Mouse (Mus musculus): ENCODE results near the gene Ppp1r12b. TPM values are rescaled to one million over a fixed set of nuclear protein-coding genes. Genes with fewer than 3 reads are reported as not detected.

Gene Ppp1r12b
- polyA plus RNA-seq, 1 experiment, result 6.1 TPM

DNA sequence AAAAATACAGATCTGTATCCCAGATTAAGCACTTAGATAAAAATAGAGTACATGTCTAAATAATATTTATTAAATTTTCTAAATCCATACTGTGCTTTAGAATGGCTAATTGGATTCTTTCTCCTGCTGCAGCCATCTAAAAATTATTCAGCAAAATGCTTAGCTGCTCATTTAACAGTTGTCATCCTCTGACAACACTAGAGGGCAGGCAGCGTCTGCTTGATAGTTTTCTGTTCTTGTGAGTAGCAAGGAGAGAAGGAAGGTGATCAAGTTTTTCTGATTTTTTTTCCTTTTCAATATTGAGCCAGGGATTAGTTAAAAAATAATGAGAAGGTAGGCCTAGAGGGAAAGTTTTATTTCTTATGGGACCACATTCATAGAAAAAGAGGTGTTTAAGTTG, 17.2 kb upstream of the Ppp1r12b start:
- Histone ChIP-seq H3K4me1 (ENCODE audit: control insufficient read depth, insufficient read depth, insufficient read length) (no peaks in the 10 kb centered on the region), H3K27ac (ENCODE audit: insufficient read depth, low read length) (no peak overlapping the region), H3K36me3 (ENCODE audit: control insufficient read depth, insufficient read depth, low read length) (no peaks in the 10 kb centered on the region; the same call in 1 of the 2 replicates), H3K27me3 (ENCODE audit: control insufficient read depth, insufficient read depth, low read length) (no peaks in the 10 kb centered on the region), H3K4me3 (ENCODE audit: extremely low read depth, insufficient read depth, insufficient read length) (no peak overlapping the region)
- DNase-seq (ENCODE audit: low read depth in 1 of 2, low spot score in 2 of 2), result no peak
- WGBS, result 75% methylated on average over 1 of the region's 1 CpGs
- TF ChIP-seq POLR2A (IDR thresholded peaks at IDR 0.05; ENCODE audit: low read depth, low read length), result no peak
- TF ChIP-seq CTCF (IDR thresholded peaks at IDR 0.05; ENCODE audit: extremely low read depth, insufficient read depth, insufficient read length, insufficient replicate concordance), result no peak

DNA sequence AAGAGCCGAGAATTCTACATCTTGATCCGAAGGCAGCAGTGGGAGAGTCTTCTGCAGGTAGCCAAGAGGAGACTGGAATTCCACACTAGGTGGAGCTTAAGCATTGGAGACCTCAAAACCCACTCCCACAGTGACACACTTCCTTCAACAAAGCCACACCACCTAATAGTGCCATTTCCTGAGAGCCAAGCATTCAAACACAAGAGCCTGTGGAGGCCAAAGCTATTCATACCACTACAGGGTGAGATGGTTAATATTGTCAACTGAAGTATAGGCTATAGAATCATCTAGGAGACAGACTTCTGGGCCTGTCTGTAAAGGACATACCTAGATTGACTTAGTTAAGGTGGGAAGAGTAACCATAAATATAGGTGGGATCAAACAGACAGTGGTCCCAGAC, 9.7 kb upstream of the Ppp1r12b start:
- WGBS, result 92% methylated on average over 2 of the region's 2 CpGs
- no peak for DNase-seq (ENCODE audit: low read depth in 1 of 2, low spot score in 2 of 2)

DNA sequence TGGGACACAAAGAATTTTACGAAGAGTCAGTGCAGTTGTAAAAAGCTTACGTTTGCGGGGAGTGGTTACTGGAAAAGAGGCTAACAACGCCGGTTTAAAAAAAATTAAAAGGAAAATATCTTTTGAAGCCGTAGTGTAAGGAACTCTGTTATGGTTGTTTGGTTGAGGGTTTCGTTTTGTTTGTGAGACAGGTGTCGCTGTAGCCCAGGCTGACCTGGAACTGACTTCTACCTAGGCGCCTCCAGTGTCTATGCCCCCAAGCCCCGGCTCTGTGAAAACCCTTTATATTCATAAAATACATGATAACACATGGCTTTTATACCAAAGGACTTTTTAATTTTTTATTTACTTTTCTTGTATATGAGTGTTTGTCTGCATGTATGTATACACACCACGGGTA, 7.1 kb upstream of the Ppp1r12b start:
- Histone ChIP-seq H3K27me3 (ENCODE audit: control insufficient read depth, insufficient read depth, low read length) (no peaks in the 10 kb centered on the region), H3K4me1 (ENCODE audit: control insufficient read depth, insufficient read depth, insufficient read length) (no peaks in the 10 kb centered on the region), H3K27ac (ENCODE audit: insufficient read depth, low read length) (peak overlapping the region; percentile 24; the same call in 1 of the 2 replicates), H3K4me3 (ENCODE audit: extremely low read depth, insufficient read depth, insufficient read length) (peak overlapping the region; percentile 78), H3K36me3 (ENCODE audit: control insufficient read depth, insufficient read depth, low read length) (no peaks in the 10 kb centered on the region)
- WGBS, result 3% methylated on average over 11 of the region's 11 CpGs
- no peak for TF ChIP-seq POLR2A (IDR thresholded peaks at IDR 0.05; ENCODE audit: low read depth, low read length)
- TF ChIP-seq CTCF (IDR thresholded peaks at IDR 0.05; ENCODE audit: extremely low read depth, insufficient read depth, insufficient read length, insufficient replicate concordance), result peak; percentile 22; the same call in 1 of the 2 replicates
- peak; percentile 33 to 37 for DNase-seq (ENCODE audit: low read depth in 1 of 2, low spot score in 2 of 2)

More for the DNA sequence above, 9.7 kb upstream of the Ppp1r12b start:
- Histone ChIP-seq H3K4me3 (ENCODE audit: extremely low read depth, insufficient read depth, insufficient read length) (no peak overlapping the region), H3K4me1 (ENCODE audit: control insufficient read depth, insufficient read depth, insufficient read length) (no peaks in the 10 kb centered on the region), H3K36me3 (ENCODE audit: control insufficient read depth, insufficient read depth, low read length) (no peaks in the 10 kb centered on the region; the same call in 1 of the 2 replicates), H3K27me3 (ENCODE audit: control insufficient read depth, insufficient read depth, low read length) (no peaks in the 10 kb centered on the region), H3K27ac (ENCODE audit: insufficient read depth, low read length) (no peak overlapping the region)
- TF ChIP-seq CTCF (IDR thresholded peaks at IDR 0.05; ENCODE audit: extremely low read depth, insufficient read depth, insufficient read length, insufficient replicate concordance) (no peak), POLR2A (IDR thresholded peaks at IDR 0.05; ENCODE audit: low read depth, low read length) (no peak)

DNA sequence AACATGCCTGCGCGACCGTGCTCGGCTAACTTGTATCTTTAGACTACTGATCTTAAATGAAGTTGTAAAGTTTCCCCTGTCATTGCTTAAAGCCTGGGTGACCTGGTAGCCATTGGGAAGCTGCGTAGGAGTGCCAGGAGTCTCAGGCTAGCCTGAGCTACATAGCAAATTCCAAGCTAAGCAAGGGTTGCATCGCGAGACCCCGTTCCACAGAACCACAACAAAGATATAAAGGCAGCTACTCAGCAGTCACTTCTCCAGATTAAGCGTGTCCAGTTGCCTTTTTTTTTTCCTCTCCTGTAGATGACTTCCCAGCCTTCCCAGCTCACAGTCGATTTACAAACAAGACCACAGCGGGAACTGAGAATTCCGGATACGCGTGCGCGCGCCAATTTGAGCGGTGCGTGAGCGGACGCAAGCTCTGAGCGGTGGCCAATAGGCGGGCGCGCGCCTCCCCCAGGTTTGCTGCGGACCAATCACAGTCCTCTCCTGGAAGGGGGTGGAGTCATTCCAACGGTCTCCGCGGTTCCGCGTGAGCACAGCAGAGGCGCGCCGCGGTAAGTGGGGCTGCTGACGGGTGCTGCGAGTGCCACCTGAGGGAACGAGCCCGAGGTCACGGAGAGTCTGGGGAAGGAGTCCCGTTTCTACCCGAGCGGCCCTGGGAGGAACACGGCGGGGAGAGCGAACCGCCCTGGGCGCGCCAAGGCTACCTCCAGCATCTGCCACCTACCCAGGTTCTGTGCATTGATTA, 6.5 kb upstream of the Ppp1r12b start, which contains the start of gene Ube2t:
Gene Ube2t (plus strand): TSS at position 513 of the 751 bp plus-strand sequence.
- Histone ChIP-seq H3K36me3 (ENCODE audit: control insufficient read depth, insufficient read depth, low read length) (no peaks in the 10 kb centered on the region), H3K27me3 (ENCODE audit: control insufficient read depth, insufficient read depth, low read length) (no peaks in the 10 kb centered on the region), H3K4me3 (ENCODE audit: extremely low read depth, insufficient read depth, insufficient read length) (peak within 1 kb of the TSS; percentile 78), H3K27ac (ENCODE audit: insufficient read depth, low read length) (peak within 1 kb of the TSS; percentile 24; the same call in 1 of the 2 replicates), H3K4me1 (ENCODE audit: control insufficient read depth, insufficient read depth, insufficient read length) (no peaks in the 10 kb centered on the region)
- 2% methylated on average over 50 of the region's 50 CpGs for WGBS
- peak; percentile 83 to 94 for DNase-seq (ENCODE audit: low read depth in 1 of 2, low spot score in 2 of 2)
- TF ChIP-seq POLR2A (IDR thresholded peaks at IDR 0.05; ENCODE audit: low read depth, low read length), result no peak
- no peak for TF ChIP-seq CTCF (IDR thresholded peaks at IDR 0.05; ENCODE audit: extremely low read depth, insufficient read depth, insufficient read length, insufficient replicate concordance)

DNA sequence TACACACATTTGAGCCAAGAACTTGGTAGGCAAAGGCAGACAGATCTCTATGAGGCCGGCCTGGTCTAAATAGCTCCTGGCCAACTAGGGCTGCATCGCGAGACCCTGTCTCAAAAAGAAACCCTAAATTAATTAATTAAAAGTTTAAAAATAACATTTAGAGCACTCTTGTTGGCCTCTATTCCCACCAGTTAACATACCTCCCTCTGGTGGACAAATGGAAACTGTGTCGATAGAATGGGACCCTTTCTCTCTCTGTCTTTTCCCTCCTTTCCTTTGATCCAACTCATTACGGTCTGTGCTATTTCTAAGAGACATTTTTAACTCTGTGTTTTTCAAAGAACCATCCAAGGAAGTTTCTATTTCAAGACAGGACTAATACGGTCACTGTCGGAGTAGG, 4.9 kb upstream of the Ppp1r12b start:
- TF ChIP-seq CTCF (IDR thresholded peaks at IDR 0.05; ENCODE audit: extremely low read depth, insufficient read depth, insufficient read length, insufficient replicate concordance) (no peak), POLR2A (IDR thresholded peaks at IDR 0.05; ENCODE audit: low read depth, low read length) (no peak)
- Histone ChIP-seq H3K27me3 (ENCODE audit: control insufficient read depth, insufficient read depth, low read length) (no peaks in the 10 kb centered on the region), H3K27ac (ENCODE audit: insufficient read depth, low read length) (no peak overlapping the region), H3K4me3 (ENCODE audit: extremely low read depth, insufficient read depth, insufficient read length) (no peak overlapping the region), H3K36me3 (ENCODE audit: control insufficient read depth, insufficient read depth, low read length) (no peaks in the 10 kb centered on the region), H3K4me1 (ENCODE audit: control insufficient read depth, insufficient read depth, insufficient read length) (no peaks in the 10 kb centered on the region)
- no peak for DNase-seq (ENCODE audit: low read depth in 1 of 2, low spot score in 2 of 2)
- 72% methylated on average over 7 of the region's 7 CpGs for WGBS

DNA sequence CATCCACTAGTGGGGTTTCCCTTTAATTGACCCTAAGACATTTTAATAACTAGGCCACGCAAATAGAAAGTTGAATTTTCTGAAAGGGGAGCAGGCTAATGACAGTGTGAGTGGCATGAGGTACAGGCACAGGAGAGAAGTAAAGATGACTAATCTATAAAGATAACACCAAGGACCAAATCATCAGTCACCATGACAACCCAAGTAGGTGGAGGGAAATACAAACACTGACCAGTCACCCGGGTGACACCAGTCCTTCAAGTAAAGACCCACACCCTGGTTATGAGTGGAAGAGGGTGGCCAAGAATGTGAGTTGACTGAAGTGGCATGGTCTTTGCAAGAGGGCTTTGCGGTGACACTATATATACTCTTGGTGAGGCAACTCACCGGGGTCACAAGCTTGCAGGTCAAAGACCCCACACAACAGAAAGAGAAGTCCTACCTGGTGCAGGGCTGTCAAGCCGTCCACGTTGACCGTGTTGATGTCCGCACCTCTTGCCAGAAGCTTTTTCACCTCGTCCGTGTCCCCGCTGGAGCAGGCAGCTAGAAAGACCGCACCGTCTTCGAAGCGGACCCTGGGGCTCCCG, 599 bp downstream of the Ppp1r12b start:
- no peak overlapping the region for H3K27ac ChIP-seq (ENCODE audit: insufficient read depth, low read length)
- H3K27me3 ChIP-seq (ENCODE audit: control insufficient read depth, insufficient read depth, low read length), result no peaks in the 10 kb centered on the region

More for the DNA sequence above, 599 bp downstream of the Ppp1r12b start:
- DNase-seq (ENCODE audit: low read depth in 1 of 2, low spot score in 2 of 2), result no peak
- 5% methylated on average over 16 of the region's 16 CpGs for WGBS
- H3K4me3 ChIP-seq (ENCODE audit: extremely low read depth, insufficient read depth, insufficient read length), result peak overlapping the region; percentile 96
- TF ChIP-seq CTCF (IDR thresholded peaks at IDR 0.05; ENCODE audit: extremely low read depth, insufficient read depth, insufficient read length, insufficient replicate concordance) (no peak), POLR2A (IDR thresholded peaks at IDR 0.05; ENCODE audit: low read depth, low read length) (no peak)
- peaks cover 5% of the 10 kb centered on the region for H3K4me1 ChIP-seq (ENCODE audit: control insufficient read depth, insufficient read depth, insufficient read length)
- H3K36me3 ChIP-seq (ENCODE audit: control insufficient read depth, insufficient read depth, low read length), result no peaks in the 10 kb centered on the region

Measured in spleen, adult 2 months (tissue).